Mouse (Mus musculus): ENCODE results near the gene Rerg.

- TF ChIP-seq CTCF (IDR thresholded peaks at IDR 0.05; ENCODE audit: insufficient read depth, low read depth, low read length) = no peak
- TF ChIP-seq POLR2A (IDR thresholded peaks at IDR 0.05; ENCODE audit: insufficient read depth, low read depth, low read length) = no peak
Observed at GRCm38 (mm10) chr6:137170226-137170625, at the start of gene Rerg.
